ENCODE assay signal across 9 mouse cellular contexts in genomic region chr6:84058671-84059141, GRCm38 (mm10). TPM values are rescaled to one million over a fixed set of nuclear protein-coding genes. Genes with fewer than 3 reads are reported as not detected.
DNase-seq lines count a peak whose midpoint lies in the region; ATAC-seq and TF ChIP-seq lines count a peak whose summit lies in the region.
"Had no signal": no experiment of that assay in that cellular context is flagged by ENCODE, and none has a peak within 500 bp of the region (broad histone marks: within the 10 kb centered on the region; RNA-seq: fewer than 3 reads in every experiment).

No protein-coding gene starts in this region.

- no peak overlapping the region for H3K4me3 ChIP-seq in neural tube, embryonic 13.5 days
- no peak overlapping the region for H3K4me3 ChIP-seq in heart, embryonic 10.5 days
- no peak overlapping the region for H3K4me3 ChIP-seq in stomach, postnatal 0 days (ENCODE audit: low read depth, low read length)
- H3K4me3 ChIP-seq: midbrain, embryonic 12.5 days had no signal

- H3K27ac ChIP-seq in neural tube, embryonic 13.5 days (replicated peaks), result no peak overlapping the region
- peak overlapping the region; percentile 52 for H3K27ac ChIP-seq in heart, embryonic 10.5 days
- no peak overlapping the region for H3K27ac ChIP-seq in stomach, postnatal 0 days (replicated peaks)
- H3K27ac ChIP-seq: midbrain, embryonic 12.5 days had no signal

- peak; percentile 47; the same call in 1 of the 2 replicates for ATAC-seq in neural tube, embryonic 13.5 days (ENCODE audit: low read depth)
- ATAC-seq in stomach, postnatal 0 days (ENCODE audit: low FRiP score, low TSS enrichment), result peak; percentile 28; the same call in 1 of the 2 replicates

- H3K9me3 ChIP-seq in neural tube, embryonic 13.5 days, result no peaks in the 10 kb centered on the region
- H3K9me3 ChIP-seq in heart, embryonic 10.5 days, result no peaks in the 10 kb centered on the region
- H3K9me3 ChIP-seq in stomach, postnatal 0 days (ENCODE audit: control insufficient read depth, low read length), result no peaks in the 10 kb centered on the region
- H3K9me3 ChIP-seq: midbrain, embryonic 12.5 days had no signal

- no peak for TF ChIP-seq CTCF in stomach, postnatal 0 days (IDR thresholded peaks at IDR 0.05; ENCODE audit: low read depth)

- no peaks in the 10 kb centered on the region for H3K4me1 ChIP-seq in neural tube, embryonic 13.5 days (replicated peaks)
- peaks cover 39% of the 10 kb centered on the region for H3K4me1 ChIP-seq in heart, embryonic 10.5 days
- H3K4me1 ChIP-seq in stomach, postnatal 0 days (replicated peaks; ENCODE audit: control insufficient read depth, insufficient read depth), result no peaks in the 10 kb centered on the region
- H3K4me1 ChIP-seq: midbrain, embryonic 12.5 days had no signal

- 74% methylated on average over 5 of the region's 5 CpGs for WGBS in neural tube, embryonic 13.5 days
- WGBS in heart, embryonic 10.5 days, result 36% methylated on average over 5 of the region's 5 CpGs
- WGBS in stomach, postnatal 0 days, result 52% methylated on average over 5 of the region's 5 CpGs

- H3K4me2 ChIP-seq in neural tube, embryonic 13.5 days, result no peak overlapping the region
- no peak overlapping the region for H3K4me2 ChIP-seq in stomach, postnatal 0 days (replicated peaks; ENCODE audit: low read depth)
- H3K4me2 ChIP-seq: midbrain, embryonic 12.5 days had no signal

- no peaks in the 10 kb centered on the region for H3K27me3 ChIP-seq in neural tube, embryonic 13.5 days
- H3K27me3 ChIP-seq in heart, embryonic 10.5 days (ENCODE audit: insufficient read depth, poor library complexity, severe bottlenecking), result no peaks in the 10 kb centered on the region
- H3K27me3 ChIP-seq in stomach, postnatal 0 days (ENCODE audit: control insufficient read depth, insufficient read depth, low read length), result no peaks in the 10 kb centered on the region
- H3K27me3 ChIP-seq: midbrain, embryonic 12.5 days had no signal

- no peak for TF ChIP-seq EP300 in stomach, postnatal 0 days (optimal IDR thresholded peaks at IDR 0.05)

- H3K9ac ChIP-seq in neural tube, embryonic 13.5 days, result no peak overlapping the region
- no peak overlapping the region for H3K9ac ChIP-seq in stomach, postnatal 0 days (ENCODE audit: low read length)
- H3K9ac ChIP-seq: midbrain, embryonic 12.5 days had no signal

- no peaks in the 10 kb centered on the region for H3K36me3 ChIP-seq in neural tube, embryonic 13.5 days
- peaks cover 5% of the 10 kb centered on the region; the same call in 1 of the 2 replicates for H3K36me3 ChIP-seq in heart, embryonic 10.5 days
- no peaks in the 10 kb centered on the region for H3K36me3 ChIP-seq in stomach, postnatal 0 days (ENCODE audit: control insufficient read depth, insufficient read depth, low read length)
- H3K36me3 ChIP-seq: midbrain, embryonic 12.5 days had no signal

- DNase-seq in neural tube, embryonic 10.5 days (ENCODE audit: extremely low spot score, low spot score), result no peak
- peak; percentile 81 for DNase-seq in heart, embryonic 10.5 days (ENCODE audit: low spot score)
- peak; percentile 87 for DNase-seq in kidney, postnatal 14 days
- no peak for DNase-seq in stomach, postnatal 0 days (ENCODE audit: low spot score)
- DNase-seq in cerebellum, adult 11-12 months, result no peak
- DNase-seq in layer of hippocampus, postnatal 25 days (ENCODE audit: extremely low spot score in 1 of 2, low spot score in 1 of 2), result no peak
- DNase-seq in spleen, postnatal 4 days (ENCODE audit: low spot score in 2 of 2), result no peak

RNA-seq across cellular contexts. Expression of gene Dysf, which starts 50.3 kb away (rescaled TPM):
- polyA plus RNA-seq in neural tube, embryonic 13.5 days (2015; fragmentation: Nextera tagmentation; extraction: Ambion mirVana), result 5.6 and 6.4 TPM in 2 replicates
- polyA plus RNA-seq in heart, embryonic 10.5 days (2016; fragmentation: Nextera tagmentation; extraction: Ambion mirVana), result 13.7 and 18.0 TPM in 2 replicates
- 3.1 and 4.4 TPM in 2 replicates for polyA plus RNA-seq in stomach, postnatal 0 days (2015; fragmentation: Nextera tagmentation; extraction: Ambion mirVana)
- total RNA-seq in layer of hippocampus, postnatal 25 days (2021), result 1 to 10 TPM; 1.1 to 3.5 TPM

Comparison
In these comparisons a context has a peak if more than half of its experiments do, and no peak if none do; other contexts are left out.
1. DNase-seq: peak in heart, embryonic 10.5 days (single experiment) and kidney, postnatal 14 days (single experiment); none in neural tube, embryonic 10.5 days (single experiment), stomach, postnatal 0 days (single experiment), cerebellum, adult 11-12 months (single experiment), layer of hippocampus, postnatal 25 days (0 of 2) and spleen, postnatal 4 days (0 of 2).